Mouse (Mus musculus): Measurements from ENCODE around the gene Fam168a. TPM values are rescaled to one million over a fixed set of nuclear protein-coding genes. Genes with fewer than 3 reads are reported as not detected.

The Fam168a gene
- polyA plus RNA-seq, 1 experiment from 2014 or later, result 72.6 TPM

GRCm38 (mm10) chr7:100851481-100852356 is 145.3 kb downstream of the Fam168a start:
- WGBS, result 80% methylated on average over 9 of the region's 9 CpGs
- no peak for ATAC-seq (ENCODE audit: low FRiP score)
- Histone ChIP-seq H3K9ac (no peak overlapping the region), H3K27ac (no peak overlapping the region), H3K9me3 (no peaks in the 10 kb centered on the region), H3K27me3 (no peaks in the 10 kb centered on the region), H3K4me2 (no peak overlapping the region), H3K4me1 (peaks cover 18% of the 10 kb centered on the region), H3K36me3 (replicated peaks) (no peaks in the 10 kb centered on the region), H3K4me3 (replicated peaks) (no peak overlapping the region)

GRCm38 (mm10) chr7:100853396-100853795 is 147.0 kb downstream of the Fam168a start:
- H3K4me2 ChIP-seq, result no peak overlapping the region
- H3K4me3 ChIP-seq (replicated peaks), result no peak overlapping the region
- H3K27me3 ChIP-seq, result no peaks in the 10 kb centered on the region
- H3K9ac ChIP-seq, result no peak overlapping the region
- peaks cover 23% of the 10 kb centered on the region for H3K4me1 ChIP-seq
- H3K27ac ChIP-seq, result no peak overlapping the region
- 84% methylated on average over 3 of the region's 3 CpGs for WGBS
- H3K9me3 ChIP-seq, result no peaks in the 10 kb centered on the region
- H3K36me3 ChIP-seq (replicated peaks), result no peaks in the 10 kb centered on the region
- ATAC-seq (ENCODE audit: low FRiP score), result no peak

DNA sequence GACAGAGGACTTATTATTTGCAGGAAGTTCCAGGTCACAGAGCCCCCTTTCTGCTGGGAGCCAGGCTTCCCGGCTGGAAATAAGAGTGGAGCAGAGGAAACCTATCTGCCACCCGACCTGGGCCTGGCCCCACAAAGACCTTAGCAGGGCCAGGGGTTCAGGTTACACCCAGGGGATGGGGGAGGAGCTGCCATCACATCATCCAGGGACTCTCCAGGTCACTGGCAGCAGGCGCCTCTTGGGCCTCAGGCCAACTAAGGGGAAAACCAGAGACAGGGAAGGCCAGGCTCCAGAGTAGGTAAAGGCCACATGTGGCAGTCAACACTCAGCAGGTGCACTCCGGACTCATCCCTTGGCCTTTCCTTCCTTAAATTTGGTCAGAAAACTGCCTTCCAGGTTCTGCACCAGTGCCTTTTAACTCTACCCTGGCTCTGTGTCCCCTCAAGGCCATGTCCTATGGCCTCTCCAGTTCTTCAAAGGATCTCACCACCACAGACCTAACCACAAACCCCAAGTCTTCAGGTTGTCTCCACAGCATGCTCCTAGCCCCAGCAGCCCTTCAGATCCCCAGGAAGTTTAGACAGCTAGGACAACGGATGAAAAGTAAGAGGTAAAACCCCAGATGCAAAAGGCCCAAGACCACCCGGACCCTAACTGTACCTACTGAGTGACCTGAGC is 147.8 kb downstream of the Fam168a start:
- H3K9ac ChIP-seq, result no peak overlapping the region
- WGBS, result 52% methylated on average over 6 of the region's 6 CpGs
- no peaks in the 10 kb centered on the region for H3K36me3 ChIP-seq (replicated peaks)
- no peak for ATAC-seq (ENCODE audit: low FRiP score)
- no peaks in the 10 kb centered on the region for H3K9me3 ChIP-seq
- no peak overlapping the region for H3K4me2 ChIP-seq
- H3K4me1 ChIP-seq, result peaks cover 23% of the 10 kb centered on the region
- H3K27ac ChIP-seq, result no peak overlapping the region
- no peaks in the 10 kb centered on the region for H3K27me3 ChIP-seq
- no peak overlapping the region for H3K4me3 ChIP-seq (replicated peaks)

DNA sequence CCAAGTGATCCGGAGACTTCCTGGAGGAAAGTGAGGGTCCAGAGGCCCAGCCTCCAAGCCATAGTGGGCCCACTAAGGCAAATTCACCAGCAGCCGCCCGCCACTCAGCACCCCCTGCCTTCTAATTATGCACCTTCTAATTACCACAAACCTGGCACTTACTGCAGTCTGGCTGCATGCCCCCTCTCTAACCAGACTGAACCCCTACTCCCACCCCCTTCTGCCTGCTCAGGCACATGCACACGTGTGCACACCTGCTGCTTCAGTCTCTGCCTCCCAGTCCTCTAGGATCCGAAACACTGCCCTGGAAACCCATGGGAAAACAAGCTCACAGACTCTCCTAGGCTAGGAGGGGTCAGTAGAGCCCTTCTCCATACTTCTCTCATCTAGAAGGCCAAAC is 148.4 kb downstream of the Fam168a start:
- WGBS, result 58% methylated on average over 5 of the region's 5 CpGs
- no peaks in the 10 kb centered on the region for H3K36me3 ChIP-seq (replicated peaks)
- H3K9me3 ChIP-seq, result no peaks in the 10 kb centered on the region
- peaks cover 23% of the 10 kb centered on the region for H3K4me1 ChIP-seq
- H3K27me3 ChIP-seq, result no peaks in the 10 kb centered on the region
- ATAC-seq (ENCODE audit: low FRiP score), result no peak
- H3K4me2 ChIP-seq, result no peak overlapping the region
- no peak overlapping the region for H3K27ac ChIP-seq
- H3K4me3 ChIP-seq (replicated peaks), result no peak overlapping the region
- H3K9ac ChIP-seq, result no peak overlapping the region

GRCm38 (mm10) chr7:100855300-100855699 is 148.9 kb downstream of the Fam168a start:
- Histone ChIP-seq H3K36me3 (replicated peaks) (no peaks in the 10 kb centered on the region), H3K4me1 (peaks cover 23% of the 10 kb centered on the region), H3K4me3 (replicated peaks) (no peak overlapping the region), H3K9ac (no peak overlapping the region), H3K27ac (no peak overlapping the region), H3K27me3 (no peaks in the 10 kb centered on the region), H3K9me3 (no peaks in the 10 kb centered on the region), H3K4me2 (no peak overlapping the region)
- no peak for ATAC-seq (ENCODE audit: low FRiP score)
- WGBS, result 47% methylated on average over 4 of the region's 4 CpGs

DNA sequence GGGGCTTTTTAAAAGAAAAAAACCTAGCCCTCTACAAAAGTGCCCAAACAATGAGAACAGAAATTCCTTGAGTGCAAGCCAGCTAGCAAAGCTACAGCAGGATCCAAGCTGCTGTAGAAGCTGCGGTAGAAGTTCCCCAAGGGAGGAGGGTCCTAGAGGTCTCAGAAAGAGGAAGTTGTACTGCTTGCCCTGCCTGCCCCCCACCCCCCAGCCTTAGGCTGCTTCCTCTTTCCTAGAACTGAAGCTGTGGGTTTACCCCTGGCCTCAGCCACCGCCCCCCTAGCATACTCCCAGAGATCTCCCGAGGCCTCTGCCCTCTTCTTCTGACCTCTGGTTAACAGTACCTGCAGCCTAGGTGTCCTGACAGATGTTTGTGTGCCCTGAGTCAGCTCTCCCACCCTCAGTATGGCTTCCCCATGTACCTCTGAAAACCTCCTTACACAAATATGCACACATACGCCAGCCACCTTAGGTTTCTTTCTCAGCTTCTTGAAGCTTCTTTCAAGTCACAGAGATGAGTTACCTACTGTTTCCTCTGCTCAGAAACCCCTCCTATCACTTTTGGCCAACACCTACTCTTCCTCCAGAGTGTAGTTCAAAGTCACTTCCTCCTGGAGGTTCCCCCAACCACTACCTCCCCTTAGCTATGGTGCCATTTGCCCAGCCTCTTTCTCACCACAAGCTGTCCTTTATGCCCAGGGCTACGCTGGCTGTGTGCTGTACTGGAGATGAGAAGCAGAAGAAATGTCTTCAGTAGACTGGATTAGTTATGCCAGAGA is 149.5 kb downstream of the Fam168a start:
- Histone ChIP-seq H3K9me3 (no peaks in the 10 kb centered on the region), H3K4me3 (replicated peaks) (no peak overlapping the region), H3K27ac (no peak overlapping the region), H3K4me1 (peaks cover 23% of the 10 kb centered on the region), H3K27me3 (no peaks in the 10 kb centered on the region), H3K9ac (no peak overlapping the region), H3K36me3 (replicated peaks) (no peaks in the 10 kb centered on the region), H3K4me2 (no peak overlapping the region)
- WGBS, result 72% methylated on average over 5 of the region's 5 CpGs
- ATAC-seq (ENCODE audit: low FRiP score), result no peak

DNA sequence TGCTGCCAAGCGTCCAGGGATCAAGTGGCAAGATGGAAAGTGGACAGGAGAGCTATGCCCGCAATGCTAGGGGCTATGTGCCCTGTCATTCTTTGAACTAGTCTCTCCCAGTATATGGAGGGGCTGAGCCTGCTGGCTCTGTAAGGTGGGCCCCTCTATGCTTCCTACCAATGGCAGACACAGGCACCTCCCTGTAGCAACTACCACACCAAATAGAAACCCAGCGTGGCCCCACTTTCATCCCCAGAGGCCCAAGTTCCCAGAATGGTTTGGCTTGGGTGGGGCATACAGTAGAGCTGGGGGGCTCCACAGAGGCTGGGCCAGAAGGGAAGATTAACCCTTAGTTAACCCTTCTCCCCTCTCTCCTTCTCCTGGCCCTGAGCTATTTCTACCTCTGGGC is 154.0 kb downstream of the Fam168a start:
- Histone ChIP-seq H3K27ac (no peak overlapping the region), H3K9me3 (no peaks in the 10 kb centered on the region), H3K4me2 (no peak overlapping the region), H3K9ac (no peak overlapping the region), H3K4me1 (peaks cover 20% of the 10 kb centered on the region), H3K4me3 (replicated peaks) (no peak overlapping the region), H3K27me3 (peaks cover 7% of the 10 kb centered on the region; the same call in 1 of the 2 replicates), H3K36me3 (replicated peaks) (no peaks in the 10 kb centered on the region)
- 87% methylated on average over 3 of the region's 3 CpGs for WGBS
- ATAC-seq (ENCODE audit: low FRiP score), result no peak

GRCm38 (mm10) chr7:100861209-100861608 is 154.8 kb downstream of the Fam168a start:
- no peak overlapping the region for H3K4me2 ChIP-seq

GRCm38 (mm10) chr7:100862353-100862752 is 155.9 kb downstream of the Fam168a start:
- Histone ChIP-seq H3K4me1 (peaks cover 13% of the 10 kb centered on the region), H3K27me3 (peaks cover 7% of the 10 kb centered on the region; the same call in 1 of the 2 replicates), H3K9me3 (no peaks in the 10 kb centered on the region), H3K36me3 (replicated peaks) (no peaks in the 10 kb centered on the region), H3K9ac (peak overlapping the region; percentile 72), H3K27ac (no peak overlapping the region; the same call in 1 of the 2 replicates), H3K4me2 (peak overlapping the region; percentile 99), H3K4me3 (replicated peaks) (peak overlapping the region; percentile 74)
- 4% methylated on average over 4 of the region's 4 CpGs for WGBS
- ATAC-seq (ENCODE audit: low FRiP score), result no peak

More at GRCm38 (mm10) chr7:100861209-100861608, 154.8 kb downstream of the Fam168a start:
- H3K27me3 ChIP-seq, result peaks cover 7% of the 10 kb centered on the region; the same call in 1 of the 2 replicates
- no peak overlapping the region for H3K27ac ChIP-seq
- H3K4me1 ChIP-seq, result peaks cover 15% of the 10 kb centered on the region
- H3K36me3 ChIP-seq (replicated peaks), result no peaks in the 10 kb centered on the region
- no peak overlapping the region for H3K9ac ChIP-seq
- no peak for ATAC-seq (ENCODE audit: low FRiP score)
- WGBS, result 91% methylated on average over 5 of the region's 5 CpGs
- no peak overlapping the region for H3K4me3 ChIP-seq (replicated peaks)
- no peaks in the 10 kb centered on the region for H3K9me3 ChIP-seq

- H3K4me1 ChIP-seq, result peaks cover 11% of the 10 kb centered on the region
- H3K27ac ChIP-seq, result peak within 1 kb of the TSS; percentile 79
- peak within 1 kb of the TSS; percentile 99 for H3K4me2 ChIP-seq
- WGBS, result under 1% methylated on average over 77 of the region's 91 CpGs
- ATAC-seq (ENCODE audit: low FRiP score), result peak; percentile 91
- H3K4me3 ChIP-seq (replicated peaks), result peak within 1 kb of the TSS; percentile 74
- H3K27me3 ChIP-seq, result peaks cover 7% of the 10 kb centered on the region; the same call in 1 of the 2 replicates
- no peaks in the 10 kb centered on the region for H3K9me3 ChIP-seq
- H3K36me3 ChIP-seq (replicated peaks), result no peaks in the 10 kb centered on the region
- H3K9ac ChIP-seq, result peak within 1 kb of the TSS; percentile 72
Observed at GRCm38 (mm10) chr7:100862828-100863638, 156.6 kb downstream of the Fam168a start, which contains the start of gene Relt. Gene Relt (minus strand): TSS chr7:100863446.

- Histone ChIP-seq H3K9me3 (no peaks in the 10 kb centered on the region), H3K36me3 (replicated peaks) (0 out of 2 replicates have a peak, but pooled peaks cover 4% of the 10 kb centered on the region), H3K4me1 (peaks cover 11% of the 10 kb centered on the region), H3K9ac (no peak overlapping the region), H3K4me2 (no peak overlapping the region), H3K27me3 (peaks cover 5% of the 10 kb centered on the region; the same call in 1 of the 2 replicates), H3K27ac (no peak overlapping the region), H3K4me3 (replicated peaks) (no peak overlapping the region)
- ATAC-seq (ENCODE audit: low FRiP score), result no peak
- 13% methylated on average over 3 of the region's 3 CpGs for WGBS
Observed at GRCm38 (mm10) chr7:100866675-100867074, 160.2 kb downstream of the Fam168a start.
